Mouse (Mus musculus) hindbrain, embryonic 14.5 days (tissue): ENCODE measurements at regions not wholly inside any gene's neighbourhood (a gene's known extent, or its start where the extent isn't known, plus 50 kb on each side); places are given as distances from the start of the nearest gene placed in this dataset.
"Not testable (repeated sequence)": the region's sequence is repeated elsewhere in the genome, so short reads cannot be mapped to it uniquely, and the experiment has no call there.

Experiments used
- ATAC-seq: fragments of 200-750 bp; cut with Nextera tagmentation; 2 replicates; pipeline ENCODE4 v1.8.0; 2017; ENCODE audit warnings: moderate number of reproducible peaks, mild to moderate bottlenecking, moderate TSS enrichment, moderate library complexity; ENCODE audit not compliant: low FRiP score
- DNase-seq: peaks from one replicate; pipeline ENCODE4 v3.0.0-alpha.2; 2015; ENCODE audit warnings: low spot score
- H3K27ac ChIP-seq: fragments of 300-500 bp; sonication (generic); 2 replicates; pipeline ENCODE4 v1.5.1; 2014; ENCODE audit warnings: mild to moderate bottlenecking, moderate library complexity
- H3K27me3 ChIP-seq: fragments of 300-500 bp; sonication (generic); 2 replicates; pipeline ENCODE4 v1.6.1; 2014; ENCODE audit warnings: mild to moderate bottlenecking, low read length, mixed read lengths; ENCODE audit not compliant: control insufficient read depth, insufficient read depth
- H3K36me3 ChIP-seq: fragments of 300-500 bp; sonication (generic); replicated peaks from 2 replicates; pipeline ENCODE4 v1.6.1; 2014; ENCODE audit not compliant: control insufficient read depth, insufficient read depth
- H3K4me1 ChIP-seq: fragments of 300-500 bp; sonication (generic); replicated peaks from 2 replicates; pipeline ENCODE4 v1.6.1; 2014; ENCODE audit warnings: antibody characterized with exemption, low read length, mixed read lengths; ENCODE audit not compliant: control insufficient read depth, insufficient read depth
- H3K4me2 ChIP-seq: fragments of 300-500 bp; sonication (generic); replicated peaks from 2 replicates; pipeline ENCODE4 v1.6.1; 2014; ENCODE audit warnings: mild to moderate bottlenecking, moderate library complexity
- H3K4me3 ChIP-seq: fragments of 300-500 bp; sonication (generic); replicated peaks from 2 replicates; pipeline ENCODE4 v1.5.1; 2014; ENCODE audit warnings: mild to moderate bottlenecking, low read length
- H3K9ac ChIP-seq: fragments of 300-500 bp; sonication (generic); 2 replicates; pipeline ENCODE4 v1.6.1; 2014
- H3K9me3 ChIP-seq: fragments of 300-500 bp; sonication (generic); 2 replicates; pipeline ENCODE4 v1.6.1; 2016; ENCODE audit warnings: low read length; ENCODE audit not compliant: control insufficient read depth
- WGBS: fragments of 180-500 bp; shearing (Covaris S2); extraction: QIAGEN DNeasy Blood & Tissue Kit; methylation state at CpG from one replicate; pipeline ENCODE4 v1.1.7; 2014; 5-methylcytosine and 5-hydroxymethylcytosine counted together

DNA sequence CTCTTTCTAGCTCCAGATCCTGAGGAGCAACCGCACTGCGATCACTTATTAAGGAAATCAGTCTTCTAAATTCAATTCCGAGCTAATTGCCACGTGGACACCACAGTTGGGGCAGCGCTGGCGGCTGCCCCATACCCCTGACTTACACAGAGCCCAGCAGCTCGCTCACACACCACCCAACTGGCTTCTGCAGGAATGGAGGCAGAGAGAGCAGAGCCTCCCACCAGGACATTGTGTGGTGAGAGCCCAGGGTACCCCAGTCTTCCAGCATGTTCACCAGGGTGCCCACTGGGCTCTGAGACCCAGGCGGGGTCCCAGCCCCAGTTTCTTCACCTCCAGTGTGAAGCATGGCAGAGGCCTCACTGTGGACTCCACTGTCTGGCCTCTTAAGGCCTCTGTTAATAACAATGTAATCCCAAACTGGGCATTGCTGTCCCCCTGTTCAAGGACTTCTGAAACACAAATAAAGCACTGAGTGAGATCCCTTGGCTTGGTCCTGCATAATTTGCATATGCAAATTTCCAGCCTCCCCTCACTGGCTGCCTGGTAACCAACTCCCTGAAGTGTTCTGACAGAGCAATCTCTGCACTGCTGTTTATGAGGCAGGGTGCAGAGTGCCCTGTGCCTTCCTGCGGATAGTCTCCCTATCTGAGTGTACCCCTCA is 102.8 kb upstream of the A430005L14Rik start:
- H3K36me3 ChIP-seq, result no peaks in the 10 kb centered on the region
- peak overlapping the region; percentile 10; the same call in 1 of the 2 replicates for H3K9ac ChIP-seq
- H3K4me1 ChIP-seq, result peaks cover 16% of the 10 kb centered on the region
- H3K4me2 ChIP-seq, result no peak overlapping the region
- DNase-seq (peak; percentile 61), ATAC-seq (peak; percentile 77)
- H3K9me3 ChIP-seq, result no peaks in the 10 kb centered on the region
- WGBS, result 34% methylated on average over 9 of the region's 9 CpGs
- H3K27ac ChIP-seq, result peak overlapping the region; percentile 40
- H3K27me3 ChIP-seq, result no peaks in the 10 kb centered on the region
- no peak overlapping the region for H3K4me3 ChIP-seq

DNA sequence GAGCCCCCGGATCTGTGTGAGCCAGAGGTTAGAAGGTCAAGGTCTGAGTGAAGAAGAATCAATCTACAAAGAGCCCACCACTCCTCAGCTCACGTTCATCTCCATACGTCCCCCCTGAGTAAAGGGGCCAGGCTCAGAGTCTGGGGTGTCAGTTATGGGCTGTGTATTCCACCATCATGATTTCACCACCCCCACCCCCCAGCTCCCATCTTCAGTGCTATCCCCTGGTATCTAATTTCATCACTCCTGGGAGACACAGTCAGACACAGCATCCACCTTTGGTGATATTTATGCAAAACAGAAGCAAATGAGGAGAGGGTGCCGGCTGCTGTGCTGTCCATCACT is 102.3 kb upstream of the A430005L14Rik start:
- H3K4me2 ChIP-seq, result no peak overlapping the region
- WGBS, result 28% methylated on average over 4 of the region's 4 CpGs
- DNase-seq, result no peak

DNA sequence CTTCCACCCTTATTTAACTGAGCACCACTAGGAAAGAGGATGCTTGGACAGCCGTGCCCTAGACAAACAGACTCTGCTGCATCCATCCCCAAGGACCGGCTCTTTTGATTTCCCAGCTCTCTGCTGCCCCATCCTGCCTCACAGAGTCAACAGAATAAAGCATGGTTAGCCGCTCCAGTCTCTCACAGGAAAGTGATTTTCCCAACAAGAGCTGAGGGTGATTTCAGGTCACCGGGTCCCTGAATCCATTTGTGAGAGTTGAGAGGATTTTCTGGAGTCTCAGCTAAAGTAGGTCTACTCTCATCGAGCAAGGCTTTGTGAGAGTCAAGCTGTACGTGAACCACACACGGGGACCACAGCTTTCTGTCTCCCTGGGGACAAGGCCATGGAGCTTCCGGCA is 95.6 kb upstream of the A430005L14Rik start:
- DNase-seq, result no peak
- Histone ChIP-seq H3K4me2 (no peak overlapping the region), H3K9me3 (no peaks in the 10 kb centered on the region), H3K4me1 (no peaks in the 10 kb centered on the region), H3K9ac (no peak overlapping the region), H3K27me3 (no peaks in the 10 kb centered on the region; the same call in 1 of the 2 replicates), H3K27ac (no peak overlapping the region), H3K4me3 (no peak overlapping the region), H3K36me3 (no peaks in the 10 kb centered on the region)
- no peak for ATAC-seq
- 54% methylated on average over 8 of the region's 8 CpGs for WGBS

More for the DNA sequence above, 102.3 kb upstream of the A430005L14Rik start:
- ATAC-seq, result no peak
- Histone ChIP-seq H3K4me1 (peaks cover 16% of the 10 kb centered on the region), H3K9ac (no peak overlapping the region), H3K27ac (peak overlapping the region; percentile 40), H3K27me3 (no peaks in the 10 kb centered on the region), H3K4me3 (no peak overlapping the region), H3K9me3 (no peaks in the 10 kb centered on the region), H3K36me3 (no peaks in the 10 kb centered on the region)

DNA sequence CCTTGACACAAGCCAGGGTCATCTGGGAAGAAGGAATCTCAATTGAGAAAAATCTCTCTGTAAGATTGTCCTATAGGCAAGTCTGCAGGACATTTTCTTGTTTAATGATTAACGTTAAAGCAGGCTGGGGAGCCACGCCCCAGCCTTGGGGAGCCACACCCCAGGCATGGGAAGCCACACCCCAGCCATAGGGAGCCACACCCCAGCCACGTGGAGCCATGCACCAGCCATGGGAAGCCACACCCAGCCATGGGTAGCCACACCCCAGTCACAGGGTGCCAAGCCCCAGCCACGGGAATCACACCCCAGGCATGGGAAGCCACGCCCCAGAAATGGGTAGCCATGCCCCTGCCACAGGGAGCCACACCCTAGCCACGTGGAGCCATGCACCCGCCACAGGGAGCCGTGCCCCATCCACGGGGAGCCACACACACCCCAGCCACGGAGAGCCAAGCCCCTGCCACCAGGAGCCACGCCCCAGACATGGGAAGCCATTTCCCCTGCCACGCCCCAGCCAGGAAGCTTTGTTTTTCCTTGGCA is 94.8 kb upstream of the A430005L14Rik start:
- no peaks in the 10 kb centered on the region for H3K9me3 ChIP-seq
- H3K4me2 ChIP-seq, result no peak overlapping the region
- no peak overlapping the region for H3K4me3 ChIP-seq
- H3K27me3 ChIP-seq, result no peaks in the 10 kb centered on the region; the same call in 1 of the 2 replicates
- H3K27ac ChIP-seq, result no peak overlapping the region
- no peaks in the 10 kb centered on the region for H3K36me3 ChIP-seq
- WGBS, result 82% methylated on average over 12 of the region's 12 CpGs
- H3K4me1 ChIP-seq, result no peaks in the 10 kb centered on the region
- H3K9ac ChIP-seq, result no peak overlapping the region
- ATAC-seq (no peak), DNase-seq (no peak)

DNA sequence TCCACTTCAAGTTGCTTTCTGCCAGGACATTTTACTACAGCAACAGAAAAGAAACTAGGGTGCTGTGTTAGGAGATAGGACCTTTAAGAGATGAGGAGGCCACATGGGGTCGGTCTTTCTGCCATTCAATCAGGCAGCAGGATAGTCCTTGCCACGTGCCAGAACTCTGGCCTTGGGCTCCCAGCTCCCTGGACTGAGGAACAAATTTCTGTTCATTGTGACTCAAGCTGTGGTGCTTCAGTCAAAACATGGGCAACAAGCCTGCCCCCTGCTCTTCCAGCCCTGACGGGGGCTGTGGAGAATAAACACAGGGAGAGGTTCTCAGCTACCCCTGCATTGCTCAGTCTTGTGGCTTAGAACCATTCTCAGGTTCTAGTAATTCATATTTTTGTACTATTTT is 84.7 kb upstream of the A430005L14Rik start:
- ATAC-seq (no peak), DNase-seq (no peak)
- Histone ChIP-seq H3K36me3 (no peaks in the 10 kb centered on the region), H3K9me3 (no peaks in the 10 kb centered on the region), H3K4me1 (no peaks in the 10 kb centered on the region), H3K9ac (no peak overlapping the region), H3K27ac (no peak overlapping the region), H3K4me3 (no peak overlapping the region), H3K4me2 (no peak overlapping the region), H3K27me3 (no peaks in the 10 kb centered on the region)
- 80% methylated on average over 3 of the region's 3 CpGs for WGBS

DNA sequence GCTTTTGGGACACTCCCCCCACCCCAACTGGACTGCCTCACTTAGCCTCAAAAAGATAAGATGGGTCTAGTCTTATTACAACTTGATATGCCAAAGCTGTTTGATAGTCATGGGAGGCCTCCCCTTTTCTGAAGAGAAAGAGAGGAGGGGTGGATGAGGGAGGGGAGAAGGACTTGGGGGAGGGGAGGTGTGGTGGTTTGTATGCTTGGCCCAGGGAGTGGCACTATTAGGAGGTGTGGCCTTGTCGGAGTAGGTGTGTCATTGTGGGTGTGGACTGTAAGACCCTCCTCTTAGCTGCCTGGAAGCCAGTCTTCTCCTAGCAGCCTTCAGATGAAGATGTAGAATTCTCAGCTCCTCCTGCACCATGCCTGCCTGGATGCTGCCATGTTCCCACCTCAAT is 82.0 kb upstream of the A430005L14Rik start:
- DNase-seq, H3K27ac ChIP-seq, H3K4me3 ChIP-seq, ATAC-seq, H3K36me3 ChIP-seq, H3K4me2 ChIP-seq, H3K27me3 ChIP-seq, H3K9ac ChIP-seq, H3K4me1 ChIP-seq, H3K9me3 ChIP-seq: not testable (repeated sequence)
- 95% methylated on average over 1 of the region's 1 CpGs for WGBS

DNA sequence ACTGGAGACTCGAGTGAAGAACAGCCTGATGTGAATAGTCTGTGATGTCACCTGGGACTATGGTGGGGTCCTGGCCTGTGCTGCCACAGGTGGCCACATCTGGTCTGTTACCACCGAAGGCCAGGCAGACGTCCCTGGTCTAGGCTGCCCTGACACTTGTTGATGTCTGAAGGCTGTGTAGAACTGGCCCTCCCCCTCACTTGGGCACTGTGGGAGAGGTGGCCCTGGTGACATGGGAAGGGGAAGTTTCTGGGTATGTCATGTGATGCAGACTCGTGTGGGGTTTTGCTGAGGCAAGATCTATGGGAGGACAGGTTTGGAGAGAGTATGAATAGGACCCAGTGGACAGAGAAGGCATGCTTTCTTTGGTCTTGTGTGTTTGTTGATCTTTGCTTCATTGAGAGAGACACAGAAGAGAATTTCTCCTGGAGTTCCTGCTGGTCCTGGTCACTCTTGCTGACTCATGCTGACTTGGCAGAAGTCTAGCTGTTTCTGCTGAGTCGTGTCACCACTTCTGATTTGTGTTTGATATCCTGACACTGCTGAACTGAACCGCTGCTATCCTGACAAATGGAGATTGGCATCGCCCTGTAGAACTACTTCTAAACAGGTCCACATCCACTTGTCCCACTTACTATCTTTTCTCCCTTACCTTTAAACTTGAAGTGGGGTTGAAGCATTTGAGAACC is 79.9 kb upstream of the A430005L14Rik start:
- Histone ChIP-seq H3K27me3 (no peaks in the 10 kb centered on the region), H3K36me3 (no peaks in the 10 kb centered on the region), H3K27ac (no peak overlapping the region), H3K9me3 (no peaks in the 10 kb centered on the region), H3K4me3 (no peak overlapping the region), H3K4me1 (no peaks in the 10 kb centered on the region), H3K9ac (no peak overlapping the region), H3K4me2 (no peak overlapping the region)
- no peak for DNase-seq
- ATAC-seq, result no peak
- WGBS, result 82% methylated on average over 7 of the region's 7 CpGs

DNA sequence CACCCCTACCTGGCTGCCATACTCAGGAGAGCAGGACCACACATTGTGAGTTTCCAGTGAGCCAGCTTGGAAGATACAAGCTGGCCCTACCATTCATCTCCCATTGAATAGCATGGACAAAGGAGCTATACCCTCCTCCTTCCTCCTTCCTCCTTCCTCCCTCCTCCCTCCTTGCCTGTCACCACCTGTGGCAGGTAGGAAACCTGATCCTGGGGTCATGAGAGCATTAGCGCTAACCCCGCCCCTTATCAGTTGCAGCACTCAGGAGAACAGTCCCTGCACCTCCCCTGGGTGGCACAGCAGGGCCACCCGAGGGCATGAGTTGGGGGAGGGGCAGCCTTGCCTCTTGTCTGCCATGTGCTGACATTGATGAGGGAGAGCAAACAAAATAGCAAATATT is 74.0 kb upstream of the A430005L14Rik start:
- ATAC-seq (no peak), DNase-seq (no peak)
- Histone ChIP-seq H3K36me3 (no peaks in the 10 kb centered on the region), H3K9ac (no peak overlapping the region), H3K9me3 (no peaks in the 10 kb centered on the region), H3K4me3 (no peak overlapping the region), H3K4me1 (no peaks in the 10 kb centered on the region), H3K27me3 (no peaks in the 10 kb centered on the region), H3K27ac (no peak overlapping the region), H3K4me2 (no peak overlapping the region)
- 47% methylated on average over 3 of the region's 3 CpGs for WGBS

DNA sequence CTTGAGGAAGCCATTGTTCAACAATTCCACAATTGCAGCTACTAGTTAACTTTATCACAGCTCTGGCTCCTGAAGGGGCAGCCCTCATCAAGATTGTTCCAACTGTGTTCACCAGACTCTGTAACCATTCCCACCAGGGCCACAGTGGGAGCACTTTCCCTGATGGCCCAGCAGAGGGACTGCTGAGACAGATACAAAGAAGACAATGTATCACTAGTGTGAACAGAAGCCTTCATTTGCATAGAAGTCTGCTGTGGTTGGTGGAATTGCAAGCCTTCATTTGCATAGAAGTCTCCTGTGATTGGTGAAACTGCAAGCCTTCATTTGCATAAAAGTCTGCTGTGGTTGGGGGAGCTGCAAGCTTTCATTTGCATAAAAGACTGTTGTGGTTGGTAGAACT is 73.0 kb upstream of the A430005L14Rik start:
- Histone ChIP-seq H3K9ac (no peak overlapping the region), H3K36me3 (no peaks in the 10 kb centered on the region), H3K4me1 (no peaks in the 10 kb centered on the region), H3K9me3 (no peaks in the 10 kb centered on the region), H3K27ac (no peak overlapping the region), H3K4me2 (no peak overlapping the region), H3K4me3 (no peak overlapping the region), H3K27me3 (no peaks in the 10 kb centered on the region)
- DNase-seq, result no peak
- ATAC-seq, result no peak
